Mouse (Mus musculus): ENCODE data around the gene Rep15. TPM values are rescaled to one million over a fixed set of nuclear protein-coding genes. Genes with fewer than 3 reads are reported as not detected.

Gene Rep15
- polyA plus RNA-seq, 1 experiment from 2014 or later: 1.1 TPM

DNA sequence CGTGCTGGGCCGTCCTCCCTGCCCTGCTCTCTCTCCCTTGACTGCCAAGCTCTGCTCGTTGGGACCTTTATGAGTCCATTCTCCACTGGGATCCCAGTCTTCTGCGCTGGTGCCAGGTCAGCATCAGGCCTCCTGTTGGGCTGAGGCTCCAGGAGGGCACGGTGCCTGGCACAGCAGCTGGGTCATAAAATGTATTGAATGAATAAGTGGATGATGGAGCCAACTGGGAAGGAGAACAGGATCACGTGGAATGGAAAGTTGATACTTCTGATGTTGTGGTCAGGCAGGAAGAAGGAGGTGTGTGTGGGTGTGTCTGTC lies 32.5 kb downstream of the Rep15 start:
- no peak overlapping the region for H3K4me2 ChIP-seq (ENCODE audit: low read length)
- no peak overlapping the region for H3K9ac ChIP-seq (replicated peaks; ENCODE audit: low read depth, low read length)
- H3K27ac ChIP-seq (ENCODE audit: low read length): no peak overlapping the region
- no peak overlapping the region for H3K4me3 ChIP-seq (replicated peaks; ENCODE audit: low read length)
- H3K4me1 ChIP-seq (replicated peaks; ENCODE audit: control insufficient read depth, insufficient read depth, low read length): peaks cover 11% of the 10 kb centered on the region
- peaks cover 11% of the 10 kb centered on the region for H3K36me3 ChIP-seq (ENCODE audit: control insufficient read depth, insufficient read depth)
- WGBS: 95% methylated on average over 6 of the region's 6 CpGs
- ATAC-seq: no peak
- no peaks in the 10 kb centered on the region for H3K27me3 ChIP-seq (replicated peaks; ENCODE audit: control insufficient read depth, insufficient read depth, low read length)
- no peaks in the 10 kb centered on the region for H3K9me3 ChIP-seq (ENCODE audit: control insufficient read depth, low read length)

DNA sequence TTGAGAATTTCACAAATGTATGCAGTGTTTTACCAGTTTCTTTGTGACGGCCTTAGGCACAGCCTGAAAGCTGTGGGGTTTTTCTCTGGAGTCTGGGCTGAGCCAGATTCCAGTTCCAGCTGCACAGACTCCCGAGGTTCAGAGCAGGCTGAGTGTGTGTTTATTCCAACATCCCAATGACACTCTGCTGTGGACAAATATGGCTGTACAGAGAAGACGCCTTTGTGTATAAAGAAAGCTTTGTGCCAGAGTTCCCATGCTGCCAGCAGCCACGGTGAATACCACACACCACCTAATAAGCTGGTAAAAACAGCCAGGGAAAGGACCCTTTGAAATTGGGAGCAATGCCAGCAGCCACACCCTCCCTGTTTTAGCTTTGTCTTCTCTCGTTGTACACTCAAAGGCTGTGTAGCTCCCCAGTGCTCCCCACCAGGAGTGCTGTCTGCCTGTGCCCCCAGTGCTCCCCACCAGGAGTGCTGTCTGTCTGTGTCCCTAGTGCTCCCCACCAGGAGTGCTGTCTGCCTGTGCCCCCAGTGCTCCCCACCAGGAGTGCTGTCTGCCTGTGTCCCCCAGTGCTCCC lies 43.5 kb downstream of the Rep15 start:
- no peak overlapping the region for H3K4me3 ChIP-seq (replicated peaks; ENCODE audit: low read length)
- H3K4me2 ChIP-seq (ENCODE audit: low read length): no peak overlapping the region
- 16% methylated on average over 5 of the region's 5 CpGs for WGBS
- H3K27ac ChIP-seq (ENCODE audit: low read length): peak overlapping the region; percentile 29; the same call in 1 of the 2 replicates
- H3K4me1 ChIP-seq (replicated peaks; ENCODE audit: control insufficient read depth, insufficient read depth, low read length): peaks cover 4% of the 10 kb centered on the region
- no peaks in the 10 kb centered on the region for H3K9me3 ChIP-seq (ENCODE audit: control insufficient read depth, low read length)
- no peaks in the 10 kb centered on the region for H3K27me3 ChIP-seq (replicated peaks; ENCODE audit: control insufficient read depth, insufficient read depth, low read length)
- peaks cover 2% of the 10 kb centered on the region; the same call in 1 of the 2 replicates for H3K36me3 ChIP-seq (ENCODE audit: control insufficient read depth, insufficient read depth)
- H3K9ac ChIP-seq (replicated peaks; ENCODE audit: low read depth, low read length): no peak overlapping the region
- peak; percentile 75 for ATAC-seq

DNA sequence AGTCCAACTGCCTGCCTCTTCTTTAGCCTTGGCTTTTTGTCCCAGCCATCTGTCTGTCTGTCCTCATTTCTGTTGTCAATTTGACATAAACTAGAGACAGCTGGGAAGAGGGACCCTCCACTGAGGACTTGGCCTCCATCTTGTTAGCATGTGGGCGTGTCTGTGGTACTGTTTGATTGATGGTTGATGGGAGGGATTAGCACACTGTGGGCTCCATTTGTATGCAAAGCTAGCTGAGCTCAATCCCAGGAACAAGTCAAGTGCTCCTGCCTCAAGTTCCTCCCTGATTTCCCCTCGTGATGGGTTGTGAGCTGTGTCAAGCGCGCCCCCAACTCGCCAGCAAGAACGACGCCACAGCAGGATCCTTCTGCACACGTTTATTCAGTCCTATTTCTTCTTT lies 44.5 kb downstream of the Rep15 start:
- Histone ChIP-seq H3K9me3 (ENCODE audit: control insufficient read depth, low read length) (no peaks in the 10 kb centered on the region), H3K36me3 (ENCODE audit: control insufficient read depth, insufficient read depth) (no peaks in the 10 kb centered on the region), H3K4me2 (ENCODE audit: low read length) (no peak overlapping the region), H3K27me3 (replicated peaks; ENCODE audit: control insufficient read depth, insufficient read depth, low read length) (no peaks in the 10 kb centered on the region), H3K4me1 (replicated peaks; ENCODE audit: control insufficient read depth, insufficient read depth, low read length) (peaks cover 4% of the 10 kb centered on the region), H3K27ac (ENCODE audit: low read length) (no peak overlapping the region), H3K9ac (replicated peaks; ENCODE audit: low read depth, low read length) (no peak overlapping the region), H3K4me3 (replicated peaks; ENCODE audit: low read length) (no peak overlapping the region)
- 77% methylated on average over 7 of the region's 8 CpGs for WGBS
- peak; percentile 72 for ATAC-seq

DNA sequence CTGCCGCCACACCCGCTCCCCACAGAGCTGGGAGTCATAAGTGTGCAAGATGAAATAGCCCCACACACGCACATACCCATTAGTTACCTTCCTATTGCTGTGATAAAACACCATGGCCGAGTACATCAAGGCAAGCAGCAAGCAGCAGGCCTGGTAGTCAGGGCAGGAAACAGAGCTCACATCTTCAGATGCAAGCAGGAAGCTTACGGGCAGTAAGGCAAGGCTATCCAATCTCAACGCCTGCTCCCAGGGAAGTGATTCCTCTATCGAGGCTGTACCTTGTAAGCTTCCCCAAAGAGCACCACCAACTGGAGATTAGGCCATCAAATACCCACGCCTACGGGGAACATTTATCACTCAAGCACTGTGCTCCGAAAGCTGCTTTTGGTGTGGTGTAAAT lies 47.5 kb downstream of the Rep15 start:
- Histone ChIP-seq H3K9ac (replicated peaks; ENCODE audit: low read depth, low read length) (no peak overlapping the region), H3K27ac (ENCODE audit: low read length) (no peak overlapping the region), H3K27me3 (replicated peaks; ENCODE audit: control insufficient read depth, insufficient read depth, low read length) (no peaks in the 10 kb centered on the region), H3K4me3 (replicated peaks; ENCODE audit: low read length) (no peak overlapping the region), H3K4me2 (ENCODE audit: low read length) (no peak overlapping the region), H3K9me3 (ENCODE audit: control insufficient read depth, low read length) (no peaks in the 10 kb centered on the region), H3K4me1 (replicated peaks; ENCODE audit: control insufficient read depth, insufficient read depth, low read length) (peaks cover 4% of the 10 kb centered on the region), H3K36me3 (ENCODE audit: control insufficient read depth, insufficient read depth) (no peaks in the 10 kb centered on the region)
- ATAC-seq: no peak
- 93% methylated on average over 10 of the region's 10 CpGs for WGBS

Other genes starting within 250 kb of the Rep15 start
- gene Arntl2, start 236.5 kb upstream of the Rep15 start, polyA plus RNA-seq (2015; fragmentation: Nextera tagmentation; extraction: Ambion mirVana): 3.1 and 5.1 TPM in 2 replicates
- gene Smco2, start 182.5 kb upstream of the Rep15 start, polyA plus RNA-seq (2015; fragmentation: Nextera tagmentation; extraction: Ambion mirVana): not detected in 2 replicates
- 17.8 and 21.4 TPM in 2 replicates for gene Ppfibp1, start 144.1 kb upstream of the Rep15 start, polyA plus RNA-seq (2015; fragmentation: Nextera tagmentation; extraction: Ambion mirVana)
- gene 1700034J05Rik, start 78.2 kb upstream of the Rep15 start, polyA plus RNA-seq (2015; fragmentation: Nextera tagmentation; extraction: Ambion mirVana): not detected in 2 replicates
- gene Mrps35, start 10.2 kb downstream of the Rep15 start, polyA plus RNA-seq (2015; fragmentation: Nextera tagmentation; extraction: Ambion mirVana): 78.5 and 82.3 TPM in 2 replicates
- 0.73 and 1.1 TPM in 2 replicates for gene Mansc4, start 54.4 kb downstream of the Rep15 start, polyA plus RNA-seq (2015; fragmentation: Nextera tagmentation; extraction: Ambion mirVana)
- gene Klhl42, start 58.8 kb downstream of the Rep15 start, polyA plus RNA-seq (2015; fragmentation: Nextera tagmentation; extraction: Ambion mirVana): 6.5 and 6.8 TPM in 2 replicates
- gene Pthlh, start 231.6 kb downstream of the Rep15 start, polyA plus RNA-seq (2015; fragmentation: Nextera tagmentation; extraction: Ambion mirVana): 1.1 and 1.2 TPM in 2 replicates